Mouse (Mus musculus) liver, embryonic 15.5 days (tissue): ENCODE results near the gene Abcc8. TPM values are rescaled to one million over a fixed set of nuclear protein-coding genes. Genes with fewer than 3 reads are reported as not detected.
A peak's percentile ranks its signal among the peaks of the same experiment; 100 is the strongest.

Experiments
- ATAC-seq: fragments of 200-750 bp; cut with Nextera tagmentation; 2 replicates; pipeline ENCODE4 v1.8.0; 2017; ENCODE audit warnings: moderate number of reproducible peaks, mild to moderate bottlenecking, moderate library complexity; ENCODE audit not compliant: insufficient read depth
- H3K27ac ChIP-seq: fragments of 300-500 bp; sonication (generic); replicated peaks from 2 replicates; pipeline ENCODE4 v1.5.1; 2015; ENCODE audit warnings: mild to moderate bottlenecking, inconsistent platforms
- H3K27me3 ChIP-seq: fragments of 300-500 bp; sonication (generic); 2 replicates; pipeline ENCODE4 v1.6.1; 2015; ENCODE audit warnings: mild to moderate bottlenecking, inconsistent platforms
- H3K36me3 ChIP-seq: fragments of 300-500 bp; sonication (generic); replicated peaks from 2 replicates; pipeline ENCODE4 v1.6.1; 2015; ENCODE audit warnings: moderate library complexity, mild to moderate bottlenecking, inconsistent platforms
- H3K4me1 ChIP-seq: fragments of 300-500 bp; sonication (generic); replicated peaks from 2 replicates; pipeline ENCODE4 v1.6.1; 2015; ENCODE audit warnings: inconsistent platforms
- H3K4me2 ChIP-seq: fragments of 300-500 bp; sonication (generic); 2 replicates; pipeline ENCODE4 v1.6.1; 2015; ENCODE audit warnings: moderate library complexity, mild to moderate bottlenecking, inconsistent platforms
- H3K4me3 ChIP-seq: fragments of 300-500 bp; sonication (generic); replicated peaks from 2 replicates; pipeline ENCODE4 v1.5.1; 2015; ENCODE audit warnings: mild to moderate bottlenecking, inconsistent platforms
- H3K9ac ChIP-seq: fragments of 300-500 bp; sonication (generic); 2 replicates; pipeline ENCODE4 v1.6.1; 2015; ENCODE audit warnings: moderate library complexity, mild to moderate bottlenecking, inconsistent platforms
- H3K9me3 ChIP-seq: fragments of 300-500 bp; sonication (generic); replicated peaks from 2 replicates; pipeline ENCODE4 v1.6.1; 2016; ENCODE audit warnings: inconsistent platforms
- WGBS: fragments of 180-500 bp; shearing (Covaris S2); methylation state at CpG from one replicate; pipeline ENCODE4 v1.1.7; 2015; ENCODE audit warnings: mixed read lengths; ENCODE audit not compliant: insufficient replicate concordance; 5-methylcytosine and 5-hydroxymethylcytosine counted together
- polyA plus RNA-seq: library from polyadenylated mRNA; unstranded; fragments of >200 nt; fragmentation: Nextera tagmentation; extraction: Ambion mirVana; gene quantifications from 2 replicates; pipeline ENCODE4 v1.2.1, GENCODE M21; 2015

The Abcc8 gene
- polyA plus RNA-seq, 1 experiment from 2014 or later, result 0.31 TPM

GRCm38 (mm10) chr7:46092803-46093202 lies 87.0 kb downstream of the Abcc8 start:
- no peak overlapping the region for H3K27ac ChIP-seq
- no peaks in the 10 kb centered on the region for H3K4me1 ChIP-seq
- H3K4me2 ChIP-seq, result no peak overlapping the region
- no peak for ATAC-seq
- WGBS, result 46% methylated on average over 8 of the region's 8 CpGs
- H3K9me3 ChIP-seq, result no peaks in the 10 kb centered on the region
- no peaks in the 10 kb centered on the region for H3K36me3 ChIP-seq
- H3K9ac ChIP-seq, result no peak overlapping the region
- H3K4me3 ChIP-seq, result no peak overlapping the region
- H3K27me3 ChIP-seq, result peaks cover 29% of the 10 kb centered on the region

GRCm38 (mm10) chr7:46088241-46088640 lies 91.6 kb downstream of the Abcc8 start:
- Histone ChIP-seq H3K9ac (no peak overlapping the region), H3K36me3 (peaks cover 12% of the 10 kb centered on the region), H3K9me3 (no peaks in the 10 kb centered on the region), H3K4me2 (no peak overlapping the region), H3K27ac (no peak overlapping the region), H3K4me3 (no peak overlapping the region), H3K4me1 (peaks cover 8% of the 10 kb centered on the region), H3K27me3 (peaks cover 6% of the 10 kb centered on the region)
- 35% methylated on average over 6 of the region's 6 CpGs for WGBS
- no peak for ATAC-seq

GRCm38 (mm10) chr7:46086378-46086777 lies 93.5 kb downstream of the Abcc8 start:
- peaks cover 8% of the 10 kb centered on the region for H3K4me1 ChIP-seq
- H3K4me3 ChIP-seq, result no peak overlapping the region
- H3K27ac ChIP-seq, result no peak overlapping the region
- no peaks in the 10 kb centered on the region for H3K9me3 ChIP-seq
- H3K4me2 ChIP-seq, result no peak overlapping the region
- H3K9ac ChIP-seq, result no peak overlapping the region
- no peak for ATAC-seq
- 61% methylated on average over 6 of the region's 6 CpGs for WGBS
- H3K27me3 ChIP-seq, result no peaks in the 10 kb centered on the region; the same call in 1 of the 2 replicates
- peaks cover 31% of the 10 kb centered on the region for H3K36me3 ChIP-seq

GRCm38 (mm10) chr7:46084839-46085513 lies 94.9 kb downstream of the Abcc8 start:
- no peak overlapping the region for H3K9ac ChIP-seq
- no peak for ATAC-seq
- no peaks in the 10 kb centered on the region for H3K9me3 ChIP-seq
- peaks cover 8% of the 10 kb centered on the region for H3K4me1 ChIP-seq
- no peak overlapping the region for H3K4me2 ChIP-seq
- no peaks in the 10 kb centered on the region for H3K27me3 ChIP-seq
- H3K4me3 ChIP-seq, result no peak overlapping the region
- no peak overlapping the region for H3K27ac ChIP-seq
- WGBS, result 56% methylated on average over 16 of the region's 16 CpGs
- H3K36me3 ChIP-seq, result peaks cover 45% of the 10 kb centered on the region

GRCm38 (mm10) chr7:46084024-46084423 lies 95.8 kb downstream of the Abcc8 start:
- H3K4me1 ChIP-seq, result peaks cover 8% of the 10 kb centered on the region
- H3K4me3 ChIP-seq, result no peak overlapping the region
- H3K36me3 ChIP-seq, result peaks cover 53% of the 10 kb centered on the region
- H3K9ac ChIP-seq, result no peak overlapping the region
- no peak overlapping the region for H3K4me2 ChIP-seq
- no peaks in the 10 kb centered on the region for H3K27me3 ChIP-seq
- no peak overlapping the region for H3K27ac ChIP-seq
- H3K9me3 ChIP-seq, result no peaks in the 10 kb centered on the region
- no peak for ATAC-seq
- 70% methylated on average over 10 of the region's 10 CpGs for WGBS

- Histone ChIP-seq H3K9me3 (no peaks in the 10 kb centered on the region), H3K36me3 (peaks cover 79% of the 10 kb centered on the region), H3K4me3 (no peak overlapping the region), H3K4me2 (no peak overlapping the region), H3K27me3 (no peaks in the 10 kb centered on the region), H3K9ac (no peak overlapping the region), H3K4me1 (no peaks in the 10 kb centered on the region), H3K27ac (no peak overlapping the region)
- no peak for ATAC-seq
- WGBS, result 75% methylated on average over 12 of the region's 12 CpGs
Observed at GRCm38 (mm10) chr7:46077675-46078074, 102.2 kb downstream of the Abcc8 start.

- 64% methylated on average over 7 of the region's 7 CpGs for WGBS
- H3K4me1 ChIP-seq, result no peaks in the 10 kb centered on the region
- no peaks in the 10 kb centered on the region for H3K27me3 ChIP-seq
- H3K4me2 ChIP-seq, result no peak overlapping the region
- no peak overlapping the region for H3K27ac ChIP-seq
- peaks cover 79% of the 10 kb centered on the region for H3K36me3 ChIP-seq
- no peak overlapping the region for H3K9ac ChIP-seq
- no peak for ATAC-seq
- H3K4me3 ChIP-seq, result no peak overlapping the region
- H3K9me3 ChIP-seq, result no peaks in the 10 kb centered on the region
Observed at GRCm38 (mm10) chr7:46076844-46077243, 103.0 kb downstream of the Abcc8 start.

GRCm38 (mm10) chr7:46068831-46069230 lies 111.0 kb downstream of the Abcc8 start:
- 79% methylated on average over 8 of the region's 8 CpGs for WGBS
- H3K36me3 ChIP-seq, result peaks cover 88% of the 10 kb centered on the region

GRCm38 (mm10) chr7:46063296-46063695 lies 116.5 kb downstream of the Abcc8 start:
- H3K9ac ChIP-seq, result no peak overlapping the region
- no peaks in the 10 kb centered on the region for H3K27me3 ChIP-seq
- no peak overlapping the region for H3K27ac ChIP-seq
- H3K4me3 ChIP-seq, result no peak overlapping the region
- ATAC-seq, result no peak
- no peak overlapping the region for H3K4me2 ChIP-seq
- WGBS, result 81% methylated on average over 6 of the region's 6 CpGs
- no peaks in the 10 kb centered on the region for H3K9me3 ChIP-seq
- no peaks in the 10 kb centered on the region for H3K4me1 ChIP-seq
- H3K36me3 ChIP-seq, result peaks cover 78% of the 10 kb centered on the region

More at GRCm38 (mm10) chr7:46068831-46069230, 111.0 kb downstream of the Abcc8 start:
- no peak for ATAC-seq
- Histone ChIP-seq H3K4me2 (no peak overlapping the region), H3K27me3 (no peaks in the 10 kb centered on the region), H3K9ac (no peak overlapping the region), H3K9me3 (no peaks in the 10 kb centered on the region), H3K4me3 (no peak overlapping the region), H3K27ac (no peak overlapping the region), H3K4me1 (no peaks in the 10 kb centered on the region)

- H3K27ac ChIP-seq, result no peak overlapping the region
- H3K4me3 ChIP-seq, result no peak overlapping the region
- ATAC-seq, result no peak
- H3K9me3 ChIP-seq, result no peaks in the 10 kb centered on the region
- no peaks in the 10 kb centered on the region for H3K4me1 ChIP-seq
- H3K4me2 ChIP-seq, result no peak overlapping the region
- peaks cover 78% of the 10 kb centered on the region for H3K36me3 ChIP-seq
- no peaks in the 10 kb centered on the region for H3K27me3 ChIP-seq
- H3K9ac ChIP-seq, result no peak overlapping the region
- 86% methylated on average over 16 of the region's 16 CpGs for WGBS
Observed at GRCm38 (mm10) chr7:46061614-46062013, 118.2 kb downstream of the Abcc8 start.

GRCm38 (mm10) chr7:46060688-46061087 lies 119.1 kb downstream of the Abcc8 start:
- Histone ChIP-seq H3K4me1 (no peaks in the 10 kb centered on the region), H3K27me3 (no peaks in the 10 kb centered on the region), H3K9me3 (no peaks in the 10 kb centered on the region), H3K9ac (no peak overlapping the region), H3K4me2 (no peak overlapping the region), H3K4me3 (no peak overlapping the region), H3K27ac (no peak overlapping the region), H3K36me3 (peaks cover 76% of the 10 kb centered on the region)
- WGBS, result 75% methylated on average over 8 of the region's 8 CpGs
- ATAC-seq, result no peak

GRCm38 (mm10) chr7:46058882-46059281 lies 121.0 kb downstream of the Abcc8 start:
- H3K4me2 ChIP-seq, result no peak overlapping the region
- H3K4me3 ChIP-seq, result no peak overlapping the region
- no peaks in the 10 kb centered on the region for H3K27me3 ChIP-seq
- no peak overlapping the region for H3K9ac ChIP-seq
- H3K36me3 ChIP-seq, result peaks cover 87% of the 10 kb centered on the region
- ATAC-seq, result no peak
- 75% methylated on average over 11 of the region's 11 CpGs for WGBS
- H3K27ac ChIP-seq, result 0 out of 2 replicates have a peak overlapping the region, but pooled peaks have one; percentile 24
- no peaks in the 10 kb centered on the region for H3K4me1 ChIP-seq
- H3K9me3 ChIP-seq, result no peaks in the 10 kb centered on the region
